Mouse (Mus musculus) bone marrow macrophage, adult 2 months (primary cell): ENCODE data around the gene Tctex1d1. TPM values are rescaled to one million over a fixed set of nuclear protein-coding genes. Genes with fewer than 3 reads are reported as not detected.

Source experiments
- H3K27ac ChIP-seq: 2 replicates; pipeline ENCODE4 v1.5.1; 2012; ENCODE audit warnings: low read depth, low read length; ENCODE audit not compliant: insufficient read depth
- H3K4me1 ChIP-seq: 2 replicates; pipeline ENCODE4 v1.6.1; 2012; ENCODE audit warnings: low read length; ENCODE audit not compliant: control insufficient read depth, insufficient read depth
- H3K4me3 ChIP-seq: 2 replicates; pipeline ENCODE4 v1.5.1; 2012; ENCODE audit warnings: mild to moderate bottlenecking, low read length, moderate library complexity; ENCODE audit not compliant: insufficient read depth
- CTCF ChIP-seq: IDR thresholded peaks from 2 replicates; pipeline ENCODE4 v1.5.1; 2012; ENCODE audit warnings: low read depth, mild to moderate bottlenecking, low read length, moderate library complexity
- POLR2A ChIP-seq: IDR thresholded peaks from 2 replicates; pipeline ENCODE4 v1.6.1; 2012; ENCODE audit warnings: mild to moderate bottlenecking, low read depth, low read length, borderline replicate concordance
- polyA plus RNA-seq: library from polyadenylated mRNA; stranded (reverse); fragments of >200 nt; gene quantifications from 2 replicates; pipeline ENCODE4 v1.2.4, GENCODE M21; 2012; ENCODE audit not compliant: missing spikeins, insufficient read depth, insufficient read length

Tctex1d1 gene
- polyA plus RNA-seq, 1 experiment = not detected

- peaks cover 7% of the 10 kb centered on the region for H3K4me1 ChIP-seq
- TF ChIP-seq CTCF = no peak
- no peak for TF ChIP-seq POLR2A
- H3K4me3 ChIP-seq = no peak overlapping the region
- no peak overlapping the region for H3K27ac ChIP-seq
These were observed 64.6 kb downstream of the Tctex1d1 start for GRCm38 (mm10) chr4:103042997-103043396.

- Histone ChIP-seq H3K4me3 (no peak overlapping the region), H3K27ac (no peak overlapping the region), H3K4me1 (no peaks in the 10 kb centered on the region)
- TF ChIP-seq POLR2A (no peak), CTCF (no peak)
These were observed 69.6 kb downstream of the Tctex1d1 start for GRCm38 (mm10) chr4:103048046-103048445.

Other genes with a start within 250 kb of the Tctex1d1 start
- 0.73 TPM in 1 of 2 replicates, not detected in the other for gene Sgip1, start 237.3 kb upstream of the Tctex1d1 start, polyA plus RNA-seq
- gene Insl5, start 48.2 kb downstream of the Tctex1d1 start, polyA plus RNA-seq = not detected in 2 replicates
- gene Mier1, start 135.8 kb downstream of the Tctex1d1 start, polyA plus RNA-seq = 67.4 and 67.5 TPM in 2 replicates
- gene Wdr78, start 135.9 kb downstream of the Tctex1d1 start, polyA plus RNA-seq = 0.87 and 1.6 TPM in 2 replicates
- 4.9 and 6.0 TPM in 2 replicates for gene Slc35d1, start 236.6 kb downstream of the Tctex1d1 start, polyA plus RNA-seq